Mouse (Mus musculus) heart, postnatal 0 days (tissue): Measurements from ENCODE around the gene Abi3. TPM values are rescaled to one million over a fixed set of nuclear protein-coding genes. Genes with fewer than 3 reads are reported as not detected.
A peak's percentile ranks its signal among the peaks of the same experiment; 100 is the strongest.

ENCODE experiments used
- ATAC-seq: fragments of 200-750 bp; cut with Nextera tagmentation; 2 replicates; pipeline ENCODE4 v1.8.0; 2017; ENCODE audit warnings: low read depth, moderate number of reproducible peaks, moderate library complexity; ENCODE audit not compliant: insufficient read depth
- DNase-seq: peaks from one replicate; pipeline ENCODE4 v3.0.0-alpha.2; 2016; ENCODE audit warnings: low spot score
- H3K27ac ChIP-seq: fragments of 300-500 bp; sonication (generic); 2 replicates; pipeline ENCODE4 v1.5.1; 2014; ENCODE audit warnings: low read depth, mild to moderate bottlenecking
- H3K27me3 ChIP-seq: fragments of 300-500 bp; sonication (generic); 2 replicates; pipeline ENCODE4 v1.6.1; 2014; ENCODE audit warnings: low read length, mixed read lengths; ENCODE audit not compliant: control insufficient read depth, insufficient read depth
- H3K36me3 ChIP-seq: fragments of 300-500 bp; sonication (generic); replicated peaks from 2 replicates; pipeline ENCODE4 v1.6.1; 2014; ENCODE audit warnings: low read length, mixed read lengths; ENCODE audit not compliant: control insufficient read depth, insufficient read depth
- H3K4me1 ChIP-seq: fragments of 300-500 bp; sonication (generic); 2 replicates; pipeline ENCODE4 v1.6.1; 2014; ENCODE audit warnings: antibody characterized with exemption; ENCODE audit not compliant: control insufficient read depth, insufficient read depth
- H3K4me2 ChIP-seq: fragments of 300-500 bp; sonication (generic); 2 replicates; pipeline ENCODE4 v1.6.1; 2014; ENCODE audit warnings: low read depth, mild to moderate bottlenecking, low read length, moderate library complexity
- H3K4me3 ChIP-seq: fragments of 300-500 bp; sonication (generic); 2 replicates; pipeline ENCODE4 v1.5.1; 2014; ENCODE audit warnings: low read depth, low read length
- H3K9ac ChIP-seq: fragments of 300-500 bp; sonication (generic); replicated peaks from 2 replicates; pipeline ENCODE4 v1.6.1; 2014; ENCODE audit warnings: low read depth, low read length, mixed read lengths
- H3K9me3 ChIP-seq: fragments of 300-500 bp; sonication (generic); replicated peaks from 2 replicates; pipeline ENCODE4 v1.6.1; 2016; ENCODE audit warnings: low read length; ENCODE audit not compliant: control insufficient read depth
- CTCF ChIP-seq: IDR thresholded peaks from 2 replicates; pipeline ENCODE4 v1.5.1; 2016; ENCODE audit warnings: antibody characterized with exemption, control low read depth, low read depth
- EP300 ChIP-seq: IDR thresholded peaks from 2 replicates; pipeline ENCODE4 v1.6.1; 2016; ENCODE audit warnings: antibody characterized with exemption, low read depth
- WGBS: fragments of 180-500 bp; shearing (Covaris S2); extraction: QIAGEN DNeasy Blood & Tissue Kit; methylation state at CpG from one replicate; pipeline ENCODE4 v1.1.7; 2014; 5-methylcytosine and 5-hydroxymethylcytosine counted together
- polyA plus RNA-seq: library from polyadenylated mRNA; unstranded; fragments of >200 nt; fragmentation: Nextera tagmentation; extraction: Ambion mirVana; gene quantifications from 2 replicates; pipeline ENCODE4 v1.2.1, GENCODE M21; 2015
- total RNA-seq: library from RNA; depleted of rRNA; stranded (reverse); fragments of >200 nt; gene quantifications from 2 replicates; pipeline ENCODE4 v1.2.3, GENCODE M21; 2014; ENCODE audit warnings: low replicate concordance

The Abi3 gene
- total and polyA plus RNA-seq, 2 experiments from 2014 or later, result 13.4 to 14.3 TPM

DNA sequence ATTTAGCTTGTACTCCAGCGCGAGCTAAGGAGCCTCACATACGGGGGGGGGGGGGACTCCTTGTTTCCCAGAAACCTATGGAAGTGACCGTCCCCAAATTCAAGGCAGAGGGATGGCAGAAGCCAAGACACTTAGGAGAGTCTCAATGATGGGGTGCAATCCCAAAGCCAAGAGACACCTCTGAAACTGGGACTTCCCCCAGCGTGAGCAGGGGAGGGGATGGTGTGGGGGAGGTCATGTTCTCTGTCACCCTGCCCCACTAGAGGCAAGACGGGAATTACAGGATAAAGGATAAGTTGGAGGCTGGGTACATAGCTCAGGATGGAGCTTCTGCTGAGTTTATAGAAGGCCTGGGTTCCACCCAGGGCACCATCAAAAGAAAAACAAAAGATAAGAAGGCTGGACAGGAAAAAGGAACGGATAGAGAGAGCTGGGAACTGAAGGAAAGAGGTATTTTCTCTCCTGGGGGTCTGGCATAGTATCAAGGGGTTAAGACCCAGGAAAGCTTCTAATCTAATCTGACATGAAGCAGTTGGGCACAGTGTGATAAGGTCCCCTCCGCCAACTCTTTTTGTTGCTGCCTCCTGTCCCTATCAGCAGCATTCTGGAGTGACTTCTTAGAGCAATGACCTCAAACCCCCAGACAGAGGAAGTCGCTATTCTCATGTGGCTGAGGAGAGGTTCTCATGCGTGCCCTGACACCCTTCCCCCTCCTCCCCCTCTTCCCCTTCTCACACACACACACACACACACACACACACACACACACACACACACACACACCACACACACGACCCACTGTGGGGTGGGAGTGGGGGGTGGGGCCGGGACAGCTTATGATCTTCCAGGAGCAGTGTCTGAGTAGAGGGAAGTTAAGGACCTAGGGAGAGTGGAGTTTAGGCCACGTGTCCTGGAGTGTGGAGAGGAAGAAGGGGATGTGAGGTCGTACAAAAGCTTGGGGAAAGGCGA is 7.2 kb downstream of the Abi3 start:
- WGBS, result 16% methylated on average over 15 of the region's 15 CpGs
- Histone ChIP-seq H3K9me3 (no peaks in the 10 kb centered on the region), H3K4me1 (peaks cover 44% of the 10 kb centered on the region), H3K36me3 (peaks cover 21% of the 10 kb centered on the region), H3K27me3 (peaks cover 31% of the 10 kb centered on the region), H3K27ac (peak overlapping the region; percentile 69), H3K9ac (no peak overlapping the region), H3K4me3 (no peak overlapping the region), H3K4me2 (peak overlapping the region; percentile 39; the same call in 1 of the 2 replicates)
- DNase-seq (peak; percentile 36), ATAC-seq (peak; percentile 30; the same call in 1 of the 2 replicates)
- TF ChIP-seq EP300 (no peak), CTCF (no peak)

DNA sequence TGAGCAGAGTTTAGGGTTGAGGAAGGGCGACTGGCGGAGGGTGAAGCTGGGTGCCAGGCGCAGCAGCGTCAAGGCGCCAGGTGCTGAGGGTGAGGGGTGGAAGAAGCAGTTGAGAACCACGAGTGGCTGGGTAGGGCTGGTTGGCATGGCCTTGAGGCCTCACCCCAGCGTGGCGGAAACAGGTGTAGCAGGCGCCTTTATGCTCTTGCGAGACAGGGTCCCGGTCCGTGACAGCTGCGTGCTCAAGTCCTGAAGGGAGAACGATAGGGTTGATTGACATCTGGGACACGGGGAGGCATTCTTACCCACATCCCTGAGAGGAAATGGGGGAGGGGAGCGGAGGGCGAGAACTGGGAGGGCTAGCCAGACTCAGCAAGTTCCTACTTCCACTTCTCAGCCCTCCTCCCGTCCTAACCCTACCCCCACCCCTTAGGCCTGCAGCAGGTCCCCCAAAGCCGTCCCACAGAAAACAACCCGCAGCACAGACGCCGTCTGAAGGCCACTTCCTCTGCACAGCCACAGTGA is 8.1 kb downstream of the Abi3 start:
- no peaks in the 10 kb centered on the region for H3K9me3 ChIP-seq
- no peak overlapping the region; the same call in 1 of the 2 replicates for H3K4me3 ChIP-seq
- WGBS, result 14% methylated on average over 20 of the region's 22 CpGs
- H3K27me3 ChIP-seq, result peaks cover 38% of the 10 kb centered on the region
- H3K27ac ChIP-seq, result peak overlapping the region; percentile 69; the same call in 1 of the 2 replicates
- ATAC-seq (no peak; the same call in 1 of the 2 replicates), DNase-seq (no peak)
- H3K4me2 ChIP-seq, result peak overlapping the region; percentile 39
- no peak overlapping the region for H3K9ac ChIP-seq
- H3K36me3 ChIP-seq, result peaks cover 21% of the 10 kb centered on the region
- peaks cover 44% of the 10 kb centered on the region for H3K4me1 ChIP-seq
- TF ChIP-seq EP300 (no peak), CTCF (no peak)

DNA sequence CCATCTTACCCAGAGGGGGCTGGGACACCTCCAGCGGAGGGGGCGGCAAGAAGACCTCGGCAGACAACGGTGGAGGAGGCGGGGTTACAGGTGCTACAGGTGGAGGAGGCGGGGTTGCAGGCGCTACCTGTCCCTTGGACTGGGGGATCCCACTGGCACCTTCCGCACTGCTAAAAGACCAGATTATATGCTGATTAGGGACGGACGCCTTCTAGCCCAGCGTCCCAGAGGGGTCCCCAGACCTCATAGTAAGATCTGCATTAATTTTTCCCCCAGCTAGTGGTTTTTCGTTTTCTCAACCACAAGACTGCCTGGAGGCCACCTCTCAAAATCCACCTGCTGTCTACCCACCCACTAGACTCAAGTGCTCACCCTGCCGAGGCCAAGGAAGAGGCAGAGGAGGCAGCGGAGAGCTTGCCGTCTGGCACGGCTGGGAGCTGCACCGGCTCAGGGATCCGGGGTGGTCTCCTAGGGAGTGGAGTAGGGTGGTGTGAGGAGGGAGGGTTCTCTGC is 8.6 kb downstream of the Abi3 start:
- Histone ChIP-seq H3K36me3 (peaks cover 21% of the 10 kb centered on the region), H3K27me3 (peaks cover 38% of the 10 kb centered on the region), H3K27ac (peak overlapping the region; percentile 69; the same call in 1 of the 2 replicates), H3K4me3 (no peak overlapping the region; the same call in 1 of the 2 replicates), H3K9me3 (no peaks in the 10 kb centered on the region), H3K9ac (no peak overlapping the region), H3K4me1 (peaks cover 44% of the 10 kb centered on the region), H3K4me2 (peak overlapping the region; percentile 39)
- DNase-seq (no peak), ATAC-seq (no peak)
- TF ChIP-seq EP300 (no peak), CTCF (no peak)
- WGBS, result 37% methylated on average over 18 of the region's 18 CpGs

DNA sequence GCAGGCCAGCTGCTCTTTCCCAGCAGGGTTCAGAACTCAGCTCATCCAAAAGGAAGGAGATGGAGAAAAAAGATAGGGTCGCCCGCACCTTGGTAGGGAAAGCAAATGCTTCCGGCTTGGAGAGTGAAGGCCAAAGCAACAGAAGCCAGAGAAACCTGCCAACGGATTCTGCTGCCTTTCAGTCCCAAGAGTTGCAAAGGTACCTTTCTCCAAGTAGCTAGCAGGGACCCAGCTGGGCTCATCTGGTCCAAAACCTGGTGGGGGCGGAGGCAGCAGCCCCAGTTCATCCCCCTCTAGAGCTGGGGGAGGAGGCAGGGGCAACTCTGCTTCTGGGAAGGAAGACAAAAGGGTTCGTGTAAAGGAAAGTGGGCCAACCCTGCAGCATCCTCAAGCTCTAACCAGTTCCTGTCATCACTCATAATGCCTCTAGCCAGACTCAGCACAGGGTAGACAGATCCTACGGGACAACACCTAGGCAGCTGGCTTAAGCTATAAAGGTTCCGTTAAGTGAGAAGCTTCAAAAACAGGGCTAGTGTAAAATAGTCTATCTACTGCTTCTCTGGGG is 9.2 kb downstream of the Abi3 start:
- no peak overlapping the region for H3K9ac ChIP-seq
- DNase-seq, result no peak
- WGBS, result 50% methylated on average over 8 of the region's 8 CpGs

More for the DNA sequence above, 9.2 kb downstream of the Abi3 start:
- TF ChIP-seq EP300 (no peak), CTCF (no peak)
- Histone ChIP-seq H3K36me3 (peaks cover 21% of the 10 kb centered on the region), H3K4me3 (no peak overlapping the region; the same call in 1 of the 2 replicates), H3K9me3 (no peaks in the 10 kb centered on the region), H3K4me1 (peaks cover 43% of the 10 kb centered on the region), H3K27me3 (peaks cover 38% of the 10 kb centered on the region), H3K4me2 (peak overlapping the region; percentile 19; the same call in 1 of the 2 replicates), H3K27ac (peak overlapping the region; percentile 69; the same call in 1 of the 2 replicates)
- no peak for ATAC-seq
